Mouse (Mus musculus): ENCODE data around the gene Cyp4x1.
"Not testable (repeated sequence)": the region's sequence is repeated elsewhere in the genome, so short reads cannot be mapped to it uniquely, and the experiment has no call there.

The Cyp4x1 gene

GRCm38 (mm10) chr4:115133621-115134295 lies at the start of gene Cyp4x1:
Gene Cyp4x1 (minus strand): TSS chr4:115134281.
- DNase-seq (ENCODE audit: low read depth, low spot score), result peak; percentile 7

GRCm38 (mm10) chr4:115176201-115176600 lies 42.1 kb upstream of the Cyp4x1 start:
- not testable (repeated sequence) for DNase-seq (ENCODE audit: low read depth, low spot score)

- no peak for DNase-seq (ENCODE audit: low read depth, low spot score)
These were observed 40.7 kb upstream of the Cyp4x1 start for GRCm38 (mm10) chr4:115174694-115175353.

GRCm38 (mm10) chr4:115158963-115159362 lies 24.9 kb upstream of the Cyp4x1 start:
- DNase-seq (ENCODE audit: low read depth, low spot score), result not testable (repeated sequence)

GRCm38 (mm10) chr4:115154723-115155122 lies 20.6 kb upstream of the Cyp4x1 start:
- DNase-seq (ENCODE audit: low read depth, low spot score), result no peak

GRCm38 (mm10) chr4:115134296-115134630 lies 182 bp upstream of the Cyp4x1 start:
- DNase-seq (ENCODE audit: low read depth, low spot score), result no peak

GRCm38 (mm10) chr4:115133085-115133484 lies 996 bp downstream of the Cyp4x1 start:
- no peak for DNase-seq (ENCODE audit: low read depth, low spot score)

GRCm38 (mm10) chr4:115124713-115125112 lies 9.4 kb downstream of the Cyp4x1 start:
- DNase-seq (ENCODE audit: low read depth, low spot score), result no peak

GRCm38 (mm10) chr4:115123507-115123906 lies 10.6 kb downstream of the Cyp4x1 start:
- no peak for DNase-seq (ENCODE audit: low read depth, low spot score)

GRCm38 (mm10) chr4:115121608-115122007 lies 12.5 kb downstream of the Cyp4x1 start:
- no peak for DNase-seq (ENCODE audit: low read depth, low spot score)

- DNase-seq (ENCODE audit: low read depth, low spot score), result no peak
These were observed 12.9 kb downstream of the Cyp4x1 start for GRCm38 (mm10) chr4:115121162-115121561.

- DNase-seq (ENCODE audit: low read depth, low spot score), result no peak
These were observed 14.4 kb downstream of the Cyp4x1 start for GRCm38 (mm10) chr4:115119642-115120041.

- no peak for DNase-seq (ENCODE audit: low read depth, low spot score)
These were observed 20.8 kb downstream of the Cyp4x1 start for GRCm38 (mm10) chr4:115113266-115113665.

GRCm38 (mm10) chr4:115111167-115111566 lies 22.9 kb downstream of the Cyp4x1 start:
- DNase-seq (ENCODE audit: low read depth, low spot score), result no peak

- no peak for DNase-seq (ENCODE audit: low read depth, low spot score)
These were observed 30.6 kb downstream of the Cyp4x1 start for GRCm38 (mm10) chr4:115103510-115103909.

- DNase-seq (ENCODE audit: low read depth, low spot score), result peak; percentile 79
These were observed 32.4 kb downstream of the Cyp4x1 start for GRCm38 (mm10) chr4:115101682-115102081.

- no peak for DNase-seq (ENCODE audit: low read depth, low spot score)
These were observed 37.0 kb downstream of the Cyp4x1 start for GRCm38 (mm10) chr4:115097146-115097496.

- no peak for DNase-seq (ENCODE audit: low read depth, low spot score)
These were observed 37.5 kb downstream of the Cyp4x1 start for GRCm38 (mm10) chr4:115096435-115097145.

- DNase-seq (ENCODE audit: low read depth, low spot score), result no peak
These were observed 38.2 kb downstream of the Cyp4x1 start for GRCm38 (mm10) chr4:115095671-115096434.

GRCm38 (mm10) chr4:115094056-115094455 lies 40.0 kb downstream of the Cyp4x1 start:
- no peak for DNase-seq (ENCODE audit: low read depth, low spot score)

- no peak for DNase-seq (ENCODE audit: low read depth, low spot score)
These were observed 40.7 kb downstream of the Cyp4x1 start for GRCm38 (mm10) chr4:115093331-115093864.

- no peak for DNase-seq (ENCODE audit: low read depth, low spot score)
These were observed 42.3 kb downstream of the Cyp4x1 start for GRCm38 (mm10) chr4:115091806-115092205.
